Mouse (Mus musculus): ENCODE results near the gene Cant1. TPM values are rescaled to one million over a fixed set of nuclear protein-coding genes. Genes with fewer than 3 reads are reported as not detected.
"Not testable (repeated sequence)": the region's sequence is repeated elsewhere in the genome, so short reads cannot be mapped to it uniquely, and the experiment has no call there.

Cant1 gene
- polyA plus RNA-seq, 1 experiment, result 28.2 TPM

- no peaks in the 10 kb centered on the region for H3K4me1 ChIP-seq (ENCODE audit: control insufficient read depth, insufficient read depth, low read length)
- peak within 1 kb of the TSS; percentile 8; the same call in 1 of the 2 replicates for H3K4me3 ChIP-seq (ENCODE audit: insufficient read depth, low read length)
- TF ChIP-seq CTCF (IDR thresholded peaks at IDR 0.05; ENCODE audit: borderline replicate concordance, insufficient read depth, low read length) (no peak), POLR2A (IDR thresholded peaks at IDR 0.05; ENCODE audit: low read depth, low read length) (peak; percentile 64)
- H3K27ac ChIP-seq (ENCODE audit: insufficient read depth, low read length), result peak within 1 kb of the TSS; percentile 65
Measured at GRCm38 (mm10) chr11:118401760-118402280, 17.1 kb downstream of the Cant1 start, which contains the start of gene Lgals3bp. Gene Lgals3bp (minus strand): TSS chr11:118402092.

- no peaks in the 10 kb centered on the region for H3K4me1 ChIP-seq (ENCODE audit: control insufficient read depth, insufficient read depth, low read length)
- H3K27ac ChIP-seq (ENCODE audit: insufficient read depth, low read length), result peak overlapping the region; percentile 55
- no peak for TF ChIP-seq CTCF (IDR thresholded peaks at IDR 0.05; ENCODE audit: borderline replicate concordance, insufficient read depth, low read length)
- no peak for TF ChIP-seq POLR2A (IDR thresholded peaks at IDR 0.05; ENCODE audit: low read depth, low read length)
- peak overlapping the region; percentile 8; the same call in 1 of the 2 replicates for H3K4me3 ChIP-seq (ENCODE audit: insufficient read depth, low read length)
Measured at GRCm38 (mm10) chr11:118401195-118401594, 17.7 kb downstream of the Cant1 start.

- H3K4me1 ChIP-seq (ENCODE audit: control insufficient read depth, insufficient read depth, low read length), result no peaks in the 10 kb centered on the region
- H3K27ac ChIP-seq (ENCODE audit: insufficient read depth, low read length), result no peak overlapping the region
- no peak overlapping the region for H3K4me3 ChIP-seq (ENCODE audit: insufficient read depth, low read length)
- TF ChIP-seq CTCF (IDR thresholded peaks at IDR 0.05; ENCODE audit: borderline replicate concordance, insufficient read depth, low read length), result no peak
- no peak for TF ChIP-seq POLR2A (IDR thresholded peaks at IDR 0.05; ENCODE audit: low read depth, low read length)
Measured at GRCm38 (mm10) chr11:118400566-118400936, 18.3 kb downstream of the Cant1 start.

GRCm38 (mm10) chr11:118399891-118400565, 18.9 kb downstream of the Cant1 start:
- H3K4me3 ChIP-seq (ENCODE audit: insufficient read depth, low read length), result no peak overlapping the region
- no peak overlapping the region for H3K27ac ChIP-seq (ENCODE audit: insufficient read depth, low read length)
- no peaks in the 10 kb centered on the region for H3K4me1 ChIP-seq (ENCODE audit: control insufficient read depth, insufficient read depth, low read length)
- TF ChIP-seq CTCF (IDR thresholded peaks at IDR 0.05; ENCODE audit: borderline replicate concordance, insufficient read depth, low read length), result no peak
- TF ChIP-seq POLR2A (IDR thresholded peaks at IDR 0.05; ENCODE audit: low read depth, low read length), result no peak

- Histone ChIP-seq H3K4me1 (ENCODE audit: control insufficient read depth, insufficient read depth, low read length) (no peaks in the 10 kb centered on the region), H3K4me3 (ENCODE audit: insufficient read depth, low read length) (no peak overlapping the region)
- TF ChIP-seq CTCF (IDR thresholded peaks at IDR 0.05; ENCODE audit: borderline replicate concordance, insufficient read depth, low read length), result no peak
Measured at GRCm38 (mm10) chr11:118397806-118398530, 20.9 kb downstream of the Cant1 start.

GRCm38 (mm10) chr11:118394538-118394937, 24.3 kb downstream of the Cant1 start:
- TF ChIP-seq POLR2A (IDR thresholded peaks at IDR 0.05; ENCODE audit: low read depth, low read length) (no peak), CTCF (IDR thresholded peaks at IDR 0.05; ENCODE audit: borderline replicate concordance, insufficient read depth, low read length) (no peak)
- Histone ChIP-seq H3K4me1 (ENCODE audit: control insufficient read depth, insufficient read depth, low read length) (no peaks in the 10 kb centered on the region), H3K4me3 (ENCODE audit: insufficient read depth, low read length) (no peak overlapping the region), H3K27ac (ENCODE audit: insufficient read depth, low read length) (no peak overlapping the region)

More at GRCm38 (mm10) chr11:118397806-118398530, 20.9 kb downstream of the Cant1 start:
- H3K27ac ChIP-seq (ENCODE audit: insufficient read depth, low read length), result no peak overlapping the region

GRCm38 (mm10) chr11:118393991-118394390, 24.9 kb downstream of the Cant1 start:
- no peak overlapping the region for H3K4me3 ChIP-seq (ENCODE audit: insufficient read depth, low read length)
- no peaks in the 10 kb centered on the region for H3K4me1 ChIP-seq (ENCODE audit: control insufficient read depth, insufficient read depth, low read length)
- no peak overlapping the region for H3K27ac ChIP-seq (ENCODE audit: insufficient read depth, low read length)
- TF ChIP-seq POLR2A (IDR thresholded peaks at IDR 0.05; ENCODE audit: low read depth, low read length), result no peak
- TF ChIP-seq CTCF (IDR thresholded peaks at IDR 0.05; ENCODE audit: borderline replicate concordance, insufficient read depth, low read length), result no peak

- H3K4me3 ChIP-seq (ENCODE audit: insufficient read depth, low read length); H3K27ac ChIP-seq (ENCODE audit: insufficient read depth, low read length); H3K4me1 ChIP-seq (ENCODE audit: control insufficient read depth, insufficient read depth, low read length): not testable (repeated sequence)
Measured at GRCm38 (mm10) chr11:118387816-118388215, 31.1 kb downstream of the Cant1 start.

- TF ChIP-seq POLR2A (IDR thresholded peaks at IDR 0.05; ENCODE audit: low read depth, low read length), result no peak
- TF ChIP-seq CTCF (IDR thresholded peaks at IDR 0.05; ENCODE audit: borderline replicate concordance, insufficient read depth, low read length), result peak; percentile 84
- H3K27ac ChIP-seq (ENCODE audit: insufficient read depth, low read length), result peak overlapping the region; percentile 14; the same call in 1 of the 2 replicates
- H3K4me3 ChIP-seq (ENCODE audit: insufficient read depth, low read length), result no peak overlapping the region
- H3K4me1 ChIP-seq (ENCODE audit: control insufficient read depth, insufficient read depth, low read length), result 0 out of 2 replicates have a peak, but pooled peaks cover 3% of the 10 kb centered on the region
Measured at GRCm38 (mm10) chr11:118379251-118380009, 39.5 kb downstream of the Cant1 start.

Data from embryonic fibroblast, embryonic 13.5 days (primary cell).